Comparison of ENCODE assay signal across 8 mouse cellular contexts in the genomic region with DNA sequence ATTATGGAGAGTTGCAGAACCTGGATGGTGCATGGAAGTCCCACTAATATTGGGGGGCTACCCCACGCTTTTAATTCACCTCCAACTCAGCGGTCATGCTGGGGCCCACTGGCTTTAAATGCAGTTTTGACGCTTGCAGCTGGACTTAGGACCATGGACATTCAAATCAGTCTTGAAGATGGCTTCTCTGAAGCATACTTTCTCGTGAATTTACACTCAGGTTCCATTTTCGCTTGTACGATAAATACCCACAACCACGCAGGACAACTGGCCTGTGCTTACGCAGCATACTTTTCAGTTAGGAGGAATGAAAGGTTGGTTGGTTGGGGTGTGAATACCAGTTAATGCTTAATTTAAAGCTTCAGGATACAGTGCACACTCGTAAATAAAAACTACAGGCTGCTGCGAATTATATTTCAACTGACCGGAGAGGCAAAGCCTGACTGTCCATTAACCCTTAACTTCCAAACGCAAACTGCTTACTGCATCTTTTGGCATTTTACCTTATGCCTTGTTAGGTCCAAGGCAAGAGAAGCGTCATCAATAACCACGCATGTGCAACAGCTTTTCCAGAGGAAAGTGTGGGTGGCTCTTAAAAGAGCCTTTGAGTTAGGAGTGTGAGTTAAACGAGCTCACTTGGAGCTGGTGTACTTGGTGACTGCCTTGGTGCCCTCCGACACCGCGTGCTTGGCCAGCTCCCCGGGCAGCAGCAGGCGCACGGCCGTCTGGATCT. TPM values are rescaled to one million over a fixed set of nuclear protein-coding genes. Genes with fewer than 3 reads are reported as not detected.
DNase-seq lines count a peak whose midpoint lies in the region; ATAC-seq and TF ChIP-seq lines count a peak whose summit lies in the region.

No protein-coding gene starts in this region.

- ATAC-seq in G1E (ENCODE audit: extremely low read depth, insufficient number of reproducible peaks, low FRiP score, poor library complexity, severe bottlenecking): no peak
- ATAC-seq in hindbrain, embryonic 16.5 days: no peak
- no peak for ATAC-seq in midbrain, embryonic 12.5 days (ENCODE audit: low FRiP score, low read depth)
- no peak for ATAC-seq in monocyte, adult 5-6 weeks (replicated peaks; ENCODE audit: insufficient number of reproducible peaks, low FRiP score, low TSS enrichment, poor library complexity, severe bottlenecking)

- H3K9ac ChIP-seq in hindbrain, embryonic 16.5 days (ENCODE audit: low read depth, low read length): peak overlapping the region; percentile 28
- H3K9ac ChIP-seq in midbrain, embryonic 12.5 days (replicated peaks): peak overlapping the region; percentile 68

- peaks cover 48% of the 10 kb centered on the region for H3K4me1 ChIP-seq in G1E (ENCODE audit: insufficient read depth, low read depth, low read length)
- H3K4me1 ChIP-seq in embryonic facial prominence, embryonic 10.5 days: peaks cover 28% of the 10 kb centered on the region
- H3K4me1 ChIP-seq in hindbrain, embryonic 16.5 days (ENCODE audit: control insufficient read depth, insufficient read depth, low read depth, low read length): peaks cover 24% of the 10 kb centered on the region
- H3K4me1 ChIP-seq in midbrain, embryonic 12.5 days: peaks cover 23% of the 10 kb centered on the region

- no peaks in the 10 kb centered on the region for H3K27me3 ChIP-seq in G1E (ENCODE audit: insufficient read depth, low read length)
- H3K27me3 ChIP-seq in embryonic facial prominence, embryonic 10.5 days (replicated peaks; ENCODE audit: low read depth, poor library complexity, severe bottlenecking): no peaks in the 10 kb centered on the region
- H3K27me3 ChIP-seq in hindbrain, embryonic 16.5 days (replicated peaks; ENCODE audit: control insufficient read depth, insufficient read depth, low read length): no peaks in the 10 kb centered on the region
- no peaks in the 10 kb centered on the region for H3K27me3 ChIP-seq in midbrain, embryonic 12.5 days

- H3K4me2 ChIP-seq in hindbrain, embryonic 16.5 days (ENCODE audit: low read length): peak overlapping the region; percentile 94
- peak overlapping the region; percentile 85 for H3K4me2 ChIP-seq in midbrain, embryonic 12.5 days (replicated peaks)

- H3K4me3 ChIP-seq in layer of hippocampus, adult 2 months: peak overlapping the region; percentile 55
- H3K4me3 ChIP-seq in G1E (ENCODE audit: low read depth, low read length): peak overlapping the region; percentile 67
- peak overlapping the region; percentile 61 for H3K4me3 ChIP-seq in embryonic facial prominence, embryonic 10.5 days
- peak overlapping the region; percentile 45 for H3K4me3 ChIP-seq in hindbrain, embryonic 16.5 days (ENCODE audit: low read length)
- peak overlapping the region; percentile 42 for H3K4me3 ChIP-seq in midbrain, embryonic 12.5 days

- no peaks in the 10 kb centered on the region for H3K36me3 ChIP-seq in G1E (replicated peaks)
- no peaks in the 10 kb centered on the region for H3K36me3 ChIP-seq in embryonic facial prominence, embryonic 10.5 days (replicated peaks)
- H3K36me3 ChIP-seq in hindbrain, embryonic 16.5 days (ENCODE audit: control insufficient read depth, insufficient read depth, low read length): no peaks in the 10 kb centered on the region
- H3K36me3 ChIP-seq in midbrain, embryonic 12.5 days: no peaks in the 10 kb centered on the region

- 1% methylated on average over 22 of the region's 22 CpGs for WGBS in embryonic facial prominence, embryonic 10.5 days
- WGBS in hindbrain, embryonic 16.5 days: under 1% methylated on average over 19 of the region's 22 CpGs
- 2% methylated on average over 22 of the region's 22 CpGs for WGBS in midbrain, embryonic 12.5 days

- no peak for TF ChIP-seq CTCF in layer of hippocampus, adult 2 months (conservative IDR thresholded peaks at IDR 0.05)
- no peak for TF ChIP-seq CTCF in G1E (IDR thresholded peaks at IDR 0.05; ENCODE audit: low read depth, low read length)

- no peak for DNase-seq in layer of hippocampus, adult 2 months (ENCODE audit: low spot score in 2 of 2)
- no peak for DNase-seq in layer of hippocampus, adult 8-10 months (ENCODE audit: low spot score in 2 of 2)
- DNase-seq in G1E (ENCODE audit: low spot score): no peak
- peak; percentile 50 for DNase-seq in embryonic facial prominence, embryonic 10.5 days (ENCODE audit: low spot score)
- DNase-seq in gastrocnemius, adult 18-20 months (ENCODE audit: low spot score): no peak

- H3K9me3 ChIP-seq in G1E (replicated peaks): no peaks in the 10 kb centered on the region
- H3K9me3 ChIP-seq in embryonic facial prominence, embryonic 10.5 days: no peaks in the 10 kb centered on the region
- H3K9me3 ChIP-seq in hindbrain, embryonic 16.5 days (ENCODE audit: control insufficient read depth, low read length): no peaks in the 10 kb centered on the region
- H3K9me3 ChIP-seq in midbrain, embryonic 12.5 days: no peaks in the 10 kb centered on the region

- H3K27ac ChIP-seq in layer of hippocampus, adult 2 months: peak overlapping the region; percentile 83
- H3K27ac ChIP-seq in embryonic facial prominence, embryonic 10.5 days (replicated peaks): peak overlapping the region; percentile 93
- peak overlapping the region; percentile 48; the same call in 1 of the 2 replicates for H3K27ac ChIP-seq in hindbrain, embryonic 16.5 days (ENCODE audit: low read depth, low read length)
- H3K27ac ChIP-seq in midbrain, embryonic 12.5 days (replicated peaks): peak overlapping the region; percentile 94

RNA-seq across cellular contexts. Expression of a gene that starts 0.6 kb away (rescaled TPM):
- total RNA-seq in layer of hippocampus, adult 2 months (2021): 10 to 100 TPM; 25.0 to 36.7 TPM
- 10 to 100 TPM; 10.8 to 28.3 (median 22.4) TPM for total RNA-seq in layer of hippocampus, adult 8-10 months (2022)
- total RNA-seq in G1E (2014; fragmentation: Nextera tagmentation): 900 and 963 TPM in 2 replicates
- total RNA-seq in G1E (2017): 1,351 and 1,816 TPM in 2 replicates
- 2.1 and 8.3 TPM in 2 replicates for polyA plus RNA-seq in G1E (2012)
- 1.6 and 3.1 TPM in 2 replicates for polyA plus RNA-seq in embryonic facial prominence, embryonic 10.5 days (2016; fragmentation: Nextera tagmentation; extraction: Ambion mirVana)
- not detected in 2 replicates for polyA plus RNA-seq in hindbrain, embryonic 16.5 days (2015; fragmentation: Nextera tagmentation; extraction: Ambion mirVana)
- polyA plus RNA-seq in midbrain, embryonic 12.5 days (2016; fragmentation: Nextera tagmentation; extraction: Ambion mirVana): 2.2 and 3.1 TPM in 2 replicates
- total RNA-seq in monocyte, adult 5-6 weeks (2017): 7.1 to 7.9 TPM in 2 of 3 replicates, not detected in the other
- total RNA-seq in gastrocnemius, adult 18-20 months (2021): 1 to 10 TPM; 3.4 to 3.7 TPM

RNA-seq across cellular contexts. Expression of a gene that starts 0.9 kb away (rescaled TPM):
- total RNA-seq in layer of hippocampus, adult 2 months (2021): 10 to 100 TPM; 27.6 to 54.9 TPM
- total RNA-seq in layer of hippocampus, adult 8-10 months (2022): 10 to 100 TPM in 2 of 4 experiments, 1 to 10 TPM in 2; 8.1 to 36.7 (median 16.0) TPM
- 968 and 989 TPM in 2 replicates for total RNA-seq in G1E (2014; fragmentation: Nextera tagmentation)
- total RNA-seq in G1E (2017): 2,644 and 2,651 TPM in 2 replicates
- polyA plus RNA-seq in G1E (2012): 2,561 and 4,652 TPM in 2 replicates
- 30.5 and 32.2 TPM in 2 replicates for polyA plus RNA-seq in embryonic facial prominence, embryonic 10.5 days (2016; fragmentation: Nextera tagmentation; extraction: Ambion mirVana)
- polyA plus RNA-seq in hindbrain, embryonic 16.5 days (2015; fragmentation: Nextera tagmentation; extraction: Ambion mirVana): 5.1 and 6.5 TPM in 2 replicates
- polyA plus RNA-seq in midbrain, embryonic 12.5 days (2016; fragmentation: Nextera tagmentation; extraction: Ambion mirVana): 21.4 and 30.7 TPM in 2 replicates
- total RNA-seq in monocyte, adult 5-6 weeks (2017): 159 to 372 TPM (median 273 TPM) in 3 replicates
- total RNA-seq in gastrocnemius, adult 18-20 months (2021): 1 to 10 TPM in 1 of 2 experiments, not detected in 1; 1.5 TPM

RNA-seq across cellular contexts. Expression of a gene that starts 2.2 kb away (rescaled TPM):
- 10 to 100 TPM; 51.3 to 58.2 TPM for total RNA-seq in layer of hippocampus, adult 2 months (2021)
- 10 to 100 TPM; 30.3 to 49.1 (median 42.8) TPM for total RNA-seq in layer of hippocampus, adult 8-10 months (2022)
- 178 and 383 TPM in 2 replicates for total RNA-seq in G1E (2014; fragmentation: Nextera tagmentation)
- total RNA-seq in G1E (2017): 634 and 1,163 TPM in 2 replicates
- 29.3 and 131 TPM in 2 replicates for polyA plus RNA-seq in G1E (2012)
- 10.7 and 12.8 TPM in 2 replicates for polyA plus RNA-seq in embryonic facial prominence, embryonic 10.5 days (2016; fragmentation: Nextera tagmentation; extraction: Ambion mirVana)
- polyA plus RNA-seq in hindbrain, embryonic 16.5 days (2015; fragmentation: Nextera tagmentation; extraction: Ambion mirVana): 0.98 TPM in 1 of 2 replicates, not detected in the other
- 6.0 and 10.1 TPM in 2 replicates for polyA plus RNA-seq in midbrain, embryonic 12.5 days (2016; fragmentation: Nextera tagmentation; extraction: Ambion mirVana)
- total RNA-seq in monocyte, adult 5-6 weeks (2017): 7.2 to 20.1 TPM (median 13.0 TPM) in 3 replicates
- total RNA-seq in gastrocnemius, adult 18-20 months (2021): 1 to 10 TPM in 1 of 2 experiments, not detected in 1; 2.3 TPM

RNA-seq across cellular contexts. Expression of a gene that starts 6.5 kb away (rescaled TPM):
- total RNA-seq in layer of hippocampus, adult 2 months (2021): 1 to 10 TPM; 4.2 to 8.2 TPM
- total RNA-seq in layer of hippocampus, adult 8-10 months (2022): 1 to 10 TPM; 2.8 to 4.8 (median 3.2) TPM
- 170 and 209 TPM in 2 replicates for total RNA-seq in G1E (2014; fragmentation: Nextera tagmentation)
- 309 and 556 TPM in 2 replicates for total RNA-seq in G1E (2017)
- 1.2 and 3.4 TPM in 2 replicates for polyA plus RNA-seq in G1E (2012)
- polyA plus RNA-seq in embryonic facial prominence, embryonic 10.5 days (2016; fragmentation: Nextera tagmentation; extraction: Ambion mirVana): 5.7 and 6.0 TPM in 2 replicates
- polyA plus RNA-seq in hindbrain, embryonic 16.5 days (2015; fragmentation: Nextera tagmentation; extraction: Ambion mirVana): 0.50 and 1.2 TPM in 2 replicates
- 5.8 TPM in 2 replicates for polyA plus RNA-seq in midbrain, embryonic 12.5 days (2016; fragmentation: Nextera tagmentation; extraction: Ambion mirVana)
- total RNA-seq in monocyte, adult 5-6 weeks (2017): 4.9 to 12.8 TPM (median 8.3 TPM) in 3 replicates
- not detected for total RNA-seq in gastrocnemius, adult 18-20 months (2021)

RNA-seq across cellular contexts. Expression of a gene that starts 17.4 kb away (rescaled TPM):
- not detected for total RNA-seq in layer of hippocampus, adult 2 months (2021)
- total RNA-seq in layer of hippocampus, adult 8-10 months (2022): not detected
- not detected in 2 replicates for total RNA-seq in G1E (2014; fragmentation: Nextera tagmentation)
- total RNA-seq in G1E (2017): 0.12 and 0.22 TPM in 2 replicates
- polyA plus RNA-seq in G1E (2012): not detected in 2 replicates
- polyA plus RNA-seq in embryonic facial prominence, embryonic 10.5 days (2016; fragmentation: Nextera tagmentation; extraction: Ambion mirVana): not detected in 2 replicates
- polyA plus RNA-seq in hindbrain, embryonic 16.5 days (2015; fragmentation: Nextera tagmentation; extraction: Ambion mirVana): not detected in 2 replicates
- polyA plus RNA-seq in midbrain, embryonic 12.5 days (2016; fragmentation: Nextera tagmentation; extraction: Ambion mirVana): not detected in 2 replicates
- not detected in 3 replicates for total RNA-seq in monocyte, adult 5-6 weeks (2017)
- total RNA-seq in gastrocnemius, adult 18-20 months (2021): not detected

Comparison
In these comparisons a context has a peak if more than half of its experiments do, and no peak if none do; other contexts are left out.
1. RNA of a gene that starts 0.6 kb away (total RNA-seq): 900 to 1,816 TPM in G1E; 25.0 to 36.7 TPM in layer of hippocampus, adult 2 months, 10.8 to 28.3 TPM in layer of hippocampus, adult 8-10 months, 3.4 to 3.7 TPM in gastrocnemius, adult 18-20 months and 7.1 to 7.9 TPM in monocyte, adult 5-6 weeks; every median in the first group is over 10 times any median in the second.
2. Peak in every context shown above with its lines, with median percentiles within 50 percentile points of each other: H3K27ac ChIP-seq and H3K4me3 ChIP-seq.